Mouse (Mus musculus) adrenal gland, postnatal 0 days (tissue): Measurements from ENCODE around the gene Dck. TPM values are rescaled to one million over a fixed set of nuclear protein-coding genes. Genes with fewer than 3 reads are reported as not detected.

Experiments
- polyA plus RNA-seq: library from polyadenylated mRNA; unstranded; fragments of >200 nt; fragmentation: Nextera tagmentation; extraction: Ambion mirVana; gene quantifications from 2 replicates; pipeline ENCODE4 v1.2.1, GENCODE M21; 2015

Gene Dck
- 14.7 and 16.3 TPM in 2 replicates for polyA plus RNA-seq

DNA sequence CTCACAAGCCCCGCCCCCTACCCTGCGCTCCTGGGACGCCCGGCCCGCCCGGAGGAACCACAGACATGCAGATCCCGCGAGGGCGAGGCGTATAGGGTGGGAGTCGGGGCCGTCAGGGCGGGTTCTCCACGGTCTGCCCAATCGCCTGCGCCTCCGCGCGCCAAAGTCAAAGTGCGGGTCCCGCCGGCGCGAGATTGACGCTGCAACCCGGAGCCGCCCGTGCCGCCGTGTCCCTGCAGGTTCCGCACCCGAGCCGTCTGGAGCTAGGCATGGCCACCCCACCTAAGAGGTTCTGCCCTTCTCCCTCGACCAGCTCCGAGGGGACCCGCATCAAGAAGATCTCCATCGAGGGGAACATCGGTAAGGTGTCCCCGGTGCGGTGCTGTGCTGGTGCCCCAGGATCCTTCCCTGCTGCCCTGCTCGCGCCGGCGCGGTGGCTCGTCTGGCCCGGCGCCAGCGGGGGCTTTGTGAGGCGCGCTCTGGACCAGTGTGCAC is at the start of gene Dck:
Dck (plus strand) TSS at position 10 of the 495 bp plus-strand sequence.

DNA sequence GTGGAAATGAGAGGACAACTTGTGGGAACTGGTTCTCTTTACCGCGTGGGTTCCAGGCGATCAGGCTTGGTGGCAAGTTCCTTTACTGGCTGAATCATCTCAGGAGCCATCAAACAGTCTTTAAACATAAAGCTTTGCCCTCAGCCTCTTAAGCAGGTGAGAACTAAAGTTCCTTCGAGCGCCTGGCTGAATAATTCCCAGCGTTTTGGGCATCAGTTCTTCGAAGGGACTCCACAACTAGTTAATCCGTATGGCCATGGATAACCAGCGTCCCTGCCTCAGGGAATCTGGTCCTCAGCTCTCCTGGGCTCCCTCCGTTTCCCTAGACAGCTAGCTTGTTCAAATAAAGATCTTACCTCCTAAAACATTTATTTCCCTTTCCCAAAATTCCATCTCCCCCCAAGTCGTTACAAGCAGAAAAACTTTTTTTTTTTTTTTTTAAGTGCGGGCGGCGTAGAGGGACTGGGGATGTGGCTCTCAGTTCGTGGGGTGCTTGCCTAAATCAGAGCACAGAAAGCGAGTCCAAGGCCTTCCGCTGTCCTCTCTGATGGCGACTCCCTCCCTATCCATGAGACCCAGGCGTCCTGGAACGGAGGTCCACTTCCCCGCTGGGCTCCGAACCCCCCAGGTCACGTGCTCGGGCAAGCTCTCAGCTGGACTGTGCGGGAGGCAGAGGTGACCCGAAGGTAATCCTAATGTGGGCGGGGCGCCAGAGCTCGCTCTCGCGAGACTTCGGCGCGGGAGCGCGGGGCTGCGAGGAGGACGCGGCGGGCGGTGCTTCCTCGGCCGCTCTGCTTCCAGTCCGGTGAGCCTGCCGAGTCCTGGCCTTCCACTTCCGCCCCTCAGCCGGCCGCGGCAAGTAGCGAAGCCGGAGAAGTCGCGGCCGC is 44.4 kb upstream of the Dck start, which contains the start of gene Mob1b:
Mob1b (plus strand) TSS at position 740 of the 887 bp plus-strand sequence.

Other genes with a start within 250 kb of the Dck start
- 0.32 and 0.44 TPM in 2 replicates for gene Jchain, start 237.1 kb upstream of the Dck start, polyA plus RNA-seq
- gene Utp3, start 210.5 kb upstream of the Dck start, polyA plus RNA-seq, result 36.7 and 49.1 TPM in 2 replicates
- 30.7 and 51.0 TPM in 2 replicates for gene Rufy3, start 200.0 kb upstream of the Dck start, polyA plus RNA-seq
- 49.0 and 72.3 TPM in 2 replicates for gene Grsf1, start 88.8 kb upstream of the Dck start, polyA plus RNA-seq
- 3.4 and 6.6 TPM in 2 replicates for gene Mob1b, start 44.1 kb upstream of the Dck start, polyA plus RNA-seq
- gene Slc4a4, start 121.8 kb downstream of the Dck start, polyA plus RNA-seq, result 3.4 and 5.2 TPM in 2 replicates